Mouse (Mus musculus) CH12.LX (cell line): ENCODE measurements around the gene Kif19a.

Experiments used
- CHD2 ChIP-seq: IDR thresholded peaks from 2 replicates; pipeline ENCODE4 v1.6.1; 2011; ENCODE audit warnings: low read length, improper control_type of control experiment
- CTCF ChIP-seq, 2 experiments: IDR thresholded peaks in 1 of 2; conservative IDR thresholded peaks in 1 of 2; 2 replicates each; pipeline ENCODE4 v1.5.1; 2011 to 2012; ENCODE audit warnings: low read depth in 2 of 2, low read length in 2 of 2, improper control_type of control experiment in 1 of 2, inconsistent platforms in 1 of 2, mild to moderate bottlenecking in 1 of 2, moderate library complexity in 1 of 2
- EP300 ChIP-seq: IDR thresholded peaks from 2 replicates; pipeline ENCODE4 v1.6.1; 2011; ENCODE audit warnings: low read length, improper control_type of control experiment
- GABPA ChIP-seq: IDR thresholded peaks from 2 replicates; pipeline ENCODE4 v1.6.1; 2012; ENCODE audit warnings: low read depth, low read length, improper control_type of control experiment, inconsistent platforms; ENCODE audit not compliant: insufficient replicate concordance
- HCFC1 ChIP-seq: IDR thresholded peaks from 2 replicates; pipeline ENCODE4 v1.6.1; 2012; ENCODE audit warnings: low read depth, mild to moderate bottlenecking, inconsistent platforms, low read length, improper control_type of control experiment
- KAT2A ChIP-seq: IDR thresholded peaks from 2 replicates; pipeline ENCODE4 v1.6.1; 2012; ENCODE audit warnings: low read length, improper control_type of control experiment, inconsistent platforms; ENCODE audit not compliant: insufficient replicate concordance
- MAFK ChIP-seq: IDR thresholded peaks from 2 replicates; pipeline ENCODE4 v1.6.1; 2011; ENCODE audit warnings: low read length, improper control_type of control experiment; ENCODE audit not compliant: insufficient replicate concordance
- MAZ ChIP-seq: IDR thresholded peaks from 2 replicates; pipeline ENCODE4 v1.6.1; 2012; ENCODE audit warnings: low read depth, mild to moderate bottlenecking, inconsistent platforms, low read length, improper control_type of control experiment, moderate library complexity
- MYC ChIP-seq: IDR thresholded peaks from 2 replicates; pipeline ENCODE4 v1.6.1; 2011; ENCODE audit warnings: low read depth, mild to moderate bottlenecking, improper control_type of control experiment, low read length
- NRF1 ChIP-seq: IDR thresholded peaks from 2 replicates; pipeline ENCODE4 v1.6.1; 2014; ENCODE audit warnings: low read depth, mild to moderate bottlenecking, inconsistent platforms, low read length, improper control_type of control experiment, moderate library complexity
- POLR2A ChIP-seq: IDR thresholded peaks from 2 replicates; pipeline ENCODE4 v1.6.1; 2011; ENCODE audit warnings: low read depth, mild to moderate bottlenecking, improper control_type of control experiment, low read length
- SIN3A ChIP-seq: IDR thresholded peaks from 2 replicates; pipeline ENCODE4 v1.6.1; 2012; ENCODE audit warnings: low read length, improper control_type of control experiment, inconsistent platforms
- SMC3 ChIP-seq: IDR thresholded peaks from 2 replicates; pipeline ENCODE4 v1.6.1; 2011; ENCODE audit warnings: low read depth, low read length, improper control_type of control experiment
- USF1 ChIP-seq: IDR thresholded peaks from 2 replicates; pipeline ENCODE4 v1.6.1; 2014; ENCODE audit warnings: low read depth, mild to moderate bottlenecking, inconsistent platforms, low read length, improper control_type of control experiment

DNA sequence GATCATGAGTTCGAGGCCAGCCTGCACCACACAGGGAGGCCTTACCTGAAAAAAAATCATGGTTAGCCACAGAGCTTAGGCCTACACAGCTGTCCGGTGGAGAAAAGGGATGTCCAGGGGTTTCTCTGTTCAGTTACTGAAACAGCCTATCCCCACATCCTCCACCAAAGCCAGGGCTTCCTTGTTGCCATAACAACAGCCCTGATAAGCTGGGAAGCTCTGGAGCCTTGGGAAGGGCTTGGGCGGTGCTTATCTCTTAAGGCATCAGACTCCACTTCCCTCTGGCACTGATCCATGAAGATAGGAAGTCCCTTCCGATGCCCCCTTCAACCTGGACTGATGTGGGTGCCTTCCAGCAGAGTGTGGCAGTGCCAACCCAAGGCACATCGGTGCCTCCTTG lies 68.0 kb downstream of the Kif19a start:
- TF ChIP-seq CHD2 (no peak), GABPA (no peak), CTCF (conservative IDR thresholded peaks at IDR 0.05 in 1 of 2, IDR thresholded peaks at IDR 0.05 in 1 of 2; ENCODE audit: low read depth in 2 of 2, low read length in 2 of 2) (no peak), MYC (no peak), POLR2A (no peak), USF1 (no peak), EP300 (no peak), MAZ (no peak), NRF1 (no peak), MAFK (no peak), SMC3 (no peak), HCFC1 (no peak), KAT2A (no peak), SIN3A (no peak)
